Mouse (Mus musculus) forebrain, embryonic 14.5 days (tissue): ENCODE measurements at regions not wholly inside any gene's neighbourhood (a gene's known extent, or its start where the extent isn't known, plus 50 kb on each side); places are given as distances from the start of the nearest gene placed in this dataset.

Experiments
- ATAC-seq: fragments of 200-750 bp; cut with Nextera tagmentation; 2 replicates; pipeline ENCODE4 v1.8.0; 2017; ENCODE audit warnings: mild to moderate bottlenecking, moderate library complexity
- DNase-seq: peaks from one replicate; pipeline ENCODE4 v3.0.0-alpha.2; 2015; ENCODE audit warnings: low spot score
- H3K27ac ChIP-seq: fragments of 300-500 bp; sonication (generic); 2 replicates; pipeline ENCODE4 v1.5.1; 2014; ENCODE audit warnings: low read depth, mild to moderate bottlenecking, control low read depth, low read length, moderate library complexity
- H3K27me3 ChIP-seq: fragments of 300-500 bp; sonication (generic); replicated peaks from 2 replicates; pipeline ENCODE4 v1.6.1; 2014; ENCODE audit warnings: low read length, control low read depth, mixed read lengths; ENCODE audit not compliant: control insufficient read depth, insufficient read depth
- H3K36me3 ChIP-seq: fragments of 300-500 bp; sonication (generic); 2 replicates; pipeline ENCODE4 v1.6.1; 2014; ENCODE audit warnings: low read length, control low read depth; ENCODE audit not compliant: control insufficient read depth, insufficient read depth
- H3K4me1 ChIP-seq: fragments of 300-500 bp; sonication (generic); 2 replicates; pipeline ENCODE4 v1.6.1; 2014; ENCODE audit warnings: antibody characterized with exemption, low read length, control low read depth; ENCODE audit not compliant: control insufficient read depth, insufficient read depth
- H3K4me2 ChIP-seq: fragments of 300-500 bp; sonication (generic); 2 replicates; pipeline ENCODE4 v1.6.1; 2014; ENCODE audit warnings: mild to moderate bottlenecking, control low read depth, low read length
- H3K4me3 ChIP-seq: fragments of 300-500 bp; sonication (generic); 2 replicates; pipeline ENCODE4 v1.5.1; 2014; ENCODE audit warnings: low read depth, low read length, control low read depth
- H3K9ac ChIP-seq: fragments of 300-500 bp; sonication (generic); 2 replicates; pipeline ENCODE4 v1.6.1; 2014; ENCODE audit warnings: mild to moderate bottlenecking, low read length, control low read depth, moderate library complexity
- H3K9me3 ChIP-seq: fragments of 300-500 bp; sonication (generic); replicated peaks from 2 replicates; pipeline ENCODE4 v1.6.1; 2016; ENCODE audit warnings: low read length, control low read depth, mixed read lengths; ENCODE audit not compliant: control insufficient read depth
- WGBS: fragments of 180-500 bp; shearing (Covaris S2); extraction: QIAGEN DNeasy Blood & Tissue Kit; methylation state at CpG from one replicate; pipeline ENCODE4 v1.1.7; 2014; 5-methylcytosine and 5-hydroxymethylcytosine counted together

- no peak for ATAC-seq
- Histone ChIP-seq H3K27me3 (no peaks in the 10 kb centered on the region), H3K4me1 (no peaks in the 10 kb centered on the region), H3K9ac (no peak overlapping the region), H3K9me3 (no peaks in the 10 kb centered on the region), H3K4me2 (no peak overlapping the region), H3K4me3 (no peak overlapping the region), H3K36me3 (no peaks in the 10 kb centered on the region), H3K27ac (no peak overlapping the region)
- WGBS: 93% methylated on average over 6 of the region's 6 CpGs
- DNase-seq: no peak
Measured at GRCm38 (mm10) chr16:93213618-93214017, 387.7 kb upstream of the Runx1 start.

- H3K4me1 ChIP-seq: no peaks in the 10 kb centered on the region
- no peak for DNase-seq
- no peak for ATAC-seq
- no peak overlapping the region for H3K4me2 ChIP-seq
- no peak overlapping the region for H3K4me3 ChIP-seq
- no peaks in the 10 kb centered on the region for H3K9me3 ChIP-seq
- H3K9ac ChIP-seq: no peak overlapping the region
- no peak overlapping the region for H3K27ac ChIP-seq
- H3K36me3 ChIP-seq: no peaks in the 10 kb centered on the region
- no peaks in the 10 kb centered on the region for H3K27me3 ChIP-seq
- 82% methylated on average over 3 of the region's 3 CpGs for WGBS
Measured at GRCm38 (mm10) chr16:93207675-93208074, 381.7 kb upstream of the Runx1 start.

GRCm38 (mm10) chr16:93207217-93207616, 381.3 kb upstream of the Runx1 start:
- DNase-seq (no peak), ATAC-seq (no peak)
- Histone ChIP-seq H3K27me3 (no peaks in the 10 kb centered on the region), H3K4me2 (no peak overlapping the region), H3K9me3 (no peaks in the 10 kb centered on the region), H3K4me1 (no peaks in the 10 kb centered on the region), H3K36me3 (no peaks in the 10 kb centered on the region), H3K9ac (no peak overlapping the region), H3K4me3 (no peak overlapping the region), H3K27ac (no peak overlapping the region)
- 90% methylated on average over 5 of the region's 5 CpGs for WGBS

- 93% methylated on average over 4 of the region's 4 CpGs for WGBS
- H3K4me3 ChIP-seq: no peak overlapping the region
- H3K9ac ChIP-seq: no peak overlapping the region
- no peak for ATAC-seq
- no peaks in the 10 kb centered on the region for H3K36me3 ChIP-seq
- H3K9me3 ChIP-seq: no peaks in the 10 kb centered on the region
- no peaks in the 10 kb centered on the region for H3K27me3 ChIP-seq
- H3K4me2 ChIP-seq: no peak overlapping the region
- no peaks in the 10 kb centered on the region for H3K4me1 ChIP-seq
- no peak for DNase-seq
- no peak overlapping the region for H3K27ac ChIP-seq
Measured at GRCm38 (mm10) chr16:93206325-93206724, 380.4 kb upstream of the Runx1 start.

- no peak overlapping the region for H3K4me3 ChIP-seq
- DNase-seq: no peak
- H3K36me3 ChIP-seq: no peaks in the 10 kb centered on the region
- 82% methylated on average over 4 of the region's 4 CpGs for WGBS
- H3K4me1 ChIP-seq: no peaks in the 10 kb centered on the region
- no peaks in the 10 kb centered on the region for H3K9me3 ChIP-seq
- no peak overlapping the region for H3K4me2 ChIP-seq
- H3K27ac ChIP-seq: no peak overlapping the region
- no peaks in the 10 kb centered on the region for H3K27me3 ChIP-seq
- no peak for ATAC-seq
- H3K9ac ChIP-seq: no peak overlapping the region
Measured at GRCm38 (mm10) chr16:93204601-93205000, 378.7 kb upstream of the Runx1 start.

GRCm38 (mm10) chr16:93202591-93202990, 376.6 kb upstream of the Runx1 start:
- H3K4me2 ChIP-seq: no peak overlapping the region
- H3K27ac ChIP-seq: no peak overlapping the region
- DNase-seq (peak; percentile 67), ATAC-seq (no peak)
- H3K4me1 ChIP-seq: no peaks in the 10 kb centered on the region
- H3K27me3 ChIP-seq: no peaks in the 10 kb centered on the region
- no peaks in the 10 kb centered on the region for H3K9me3 ChIP-seq
- H3K4me3 ChIP-seq: no peak overlapping the region
- H3K36me3 ChIP-seq: no peaks in the 10 kb centered on the region
- no peak overlapping the region for H3K9ac ChIP-seq

GRCm38 (mm10) chr16:93197300-93197699, 371.4 kb upstream of the Runx1 start:
- Histone ChIP-seq H3K27ac (no peak overlapping the region), H3K9ac (no peak overlapping the region), H3K9me3 (no peaks in the 10 kb centered on the region), H3K36me3 (no peaks in the 10 kb centered on the region), H3K4me3 (no peak overlapping the region), H3K4me2 (no peak overlapping the region), H3K4me1 (no peaks in the 10 kb centered on the region), H3K27me3 (no peaks in the 10 kb centered on the region)
- WGBS: 91% methylated on average over 8 of the region's 8 CpGs
- DNase-seq: no peak
- no peak for ATAC-seq

- Histone ChIP-seq H3K4me3 (no peak overlapping the region), H3K9ac (no peak overlapping the region), H3K4me2 (no peak overlapping the region), H3K4me1 (no peaks in the 10 kb centered on the region), H3K9me3 (no peaks in the 10 kb centered on the region), H3K27ac (no peak overlapping the region), H3K36me3 (no peaks in the 10 kb centered on the region), H3K27me3 (no peaks in the 10 kb centered on the region)
- WGBS: 60% methylated on average over 7 of the region's 7 CpGs
- ATAC-seq (no peak), DNase-seq (no peak)
Measured at GRCm38 (mm10) chr16:93193921-93194481, 368.1 kb upstream of the Runx1 start.

- 90% methylated on average over 6 of the region's 6 CpGs for WGBS
- H3K4me2 ChIP-seq: no peak overlapping the region
- no peak overlapping the region for H3K27ac ChIP-seq
- H3K27me3 ChIP-seq: no peaks in the 10 kb centered on the region
- H3K36me3 ChIP-seq: no peaks in the 10 kb centered on the region
- no peaks in the 10 kb centered on the region for H3K9me3 ChIP-seq
- ATAC-seq (no peak), DNase-seq (no peak)
- H3K9ac ChIP-seq: no peak overlapping the region
- H3K4me1 ChIP-seq: no peaks in the 10 kb centered on the region
- no peak overlapping the region for H3K4me3 ChIP-seq
Measured at GRCm38 (mm10) chr16:93193263-93193662, 367.3 kb upstream of the Runx1 start.
